Mouse (Mus musculus) heart, postnatal 36 days (tissue): ENCODE data around the gene Aebp2. TPM values are rescaled to one million over a fixed set of nuclear protein-coding genes. Genes with fewer than 3 reads are reported as not detected.
"Not testable (repeated sequence)": the region's sequence is repeated elsewhere in the genome, so short reads cannot be mapped to it uniquely, and the experiment has no call there.

ENCODE experiments used
- DNase-seq, 2 experiments: peaks; one replicate each; pipeline ENCODE4 v3.0.0; 2021 to 2022
- intact Hi-C: fragments of 180-260 bp; cut with DNase I; formaldehyde crosslinking; loops from one replicate; pipeline ENCODE4 v1.15.1; 2025
- total RNA-seq, 2 experiments: library from RNA; stranded (reverse); gene quantifications; 2 replicates each; pipeline ENCODE4 v1.2.3; 2021

Aebp2 gene
- total RNA-seq, 2 experiments from 2014 or later: 37.5 to 39.2 TPM

- DNase-seq, intact Hi-C loops: not testable (repeated sequence)
These were observed 17.3 kb upstream of the Aebp2 start for GRCm38 (mm10) chr6:140605173-140605572.

GRCm38 (mm10) chr6:140605732-140606131, 16.7 kb upstream of the Aebp2 start:
- intact Hi-C loops: no loop called here
- no peak for DNase-seq

- intact Hi-C loops: no loop called here
- DNase-seq: no peak
These were observed 15.9 kb upstream of the Aebp2 start for GRCm38 (mm10) chr6:140606534-140606933.

- intact Hi-C loops: no loop called here
These were observed 13.8 kb upstream of the Aebp2 start for GRCm38 (mm10) chr6:140608666-140609065.

GRCm38 (mm10) chr6:140609533-140609932, 12.9 kb upstream of the Aebp2 start:
- no peak for DNase-seq
- intact Hi-C loops: no loop called here

More at GRCm38 (mm10) chr6:140608666-140609065, 13.8 kb upstream of the Aebp2 start:
- DNase-seq: no peak

GRCm38 (mm10) chr6:140610117-140610516, 12.3 kb upstream of the Aebp2 start:
- intact Hi-C loops: no loop called here
- DNase-seq: no peak

- no peak for DNase-seq
- intact Hi-C loops: no loop called here
These were observed 11.2 kb upstream of the Aebp2 start for GRCm38 (mm10) chr6:140611282-140611681.

- intact Hi-C loops: no loop called here
- peak in 1 of 2 experiments; percentile 9 for DNase-seq
These were observed 10.5 kb upstream of the Aebp2 start for GRCm38 (mm10) chr6:140611893-140612473.

GRCm38 (mm10) chr6:140613822-140614221, 8.6 kb upstream of the Aebp2 start:
- intact Hi-C loops: no loop called here
- no peak for DNase-seq

GRCm38 (mm10) chr6:140614711-140615110, 7.8 kb upstream of the Aebp2 start:
- no peak for DNase-seq
- intact Hi-C loops: no loop called here

GRCm38 (mm10) chr6:140620531-140621349, 1.7 kb upstream of the Aebp2 start:
- no peak for DNase-seq
- intact Hi-C loops: no loop called here

- no peak for DNase-seq
- intact Hi-C loops: no loop called here
These were observed 841 bp upstream of the Aebp2 start for GRCm38 (mm10) chr6:140621622-140622021.

- intact Hi-C loops: no loop called here
- DNase-seq: peak; percentile 94 to 95
These were observed 998 bp downstream of the Aebp2 start for GRCm38 (mm10) chr6:140623226-140624095.

- peak; percentile 41 to 63 for DNase-seq
- intact Hi-C loops: no loop called here
These were observed 1.9 kb downstream of the Aebp2 start for GRCm38 (mm10) chr6:140624096-140625051.

- no peak for DNase-seq
- intact Hi-C loops: no loop called here
These were observed 6.9 kb downstream of the Aebp2 start for GRCm38 (mm10) chr6:140629176-140629859.

GRCm38 (mm10) chr6:140630306-140630705, 7.8 kb downstream of the Aebp2 start:
- intact Hi-C loops: no loop called here

GRCm38 (mm10) chr6:140633616-140634015, 11.2 kb downstream of the Aebp2 start:
- intact Hi-C loops: no loop called here
- DNase-seq: no peak

More at GRCm38 (mm10) chr6:140630306-140630705, 7.8 kb downstream of the Aebp2 start:
- DNase-seq: no peak

- no peak for DNase-seq
- intact Hi-C loops: no loop called here
These were observed 13.8 kb downstream of the Aebp2 start for GRCm38 (mm10) chr6:140636290-140636689.

- intact Hi-C loops: no loop called here
- DNase-seq: no peak
These were observed 19.5 kb downstream of the Aebp2 start for GRCm38 (mm10) chr6:140642010-140642409.
